Mouse (Mus musculus) G1E (cell line): ENCODE measurements around the gene Mtg2.

Experiments
- CTCF ChIP-seq: IDR thresholded peaks from 2 replicates; pipeline ENCODE4 v1.5.1; 2012; ENCODE audit warnings: low read depth, low read length, inconsistent platforms, mixed read lengths
- GATA1 ChIP-seq: IDR thresholded peaks from 2 replicates; pipeline ENCODE4 v1.6.1; 2012; ENCODE audit warnings: borderline replicate concordance, low read length, inconsistent platforms, mixed read lengths
- POLR2AphosphoS5 ChIP-seq: IDR thresholded peaks from 2 replicates; pipeline ENCODE4 v1.6.1; 2012; ENCODE audit warnings: low read depth, low read length, inconsistent platforms; ENCODE audit not compliant: insufficient replicate concordance

DNA sequence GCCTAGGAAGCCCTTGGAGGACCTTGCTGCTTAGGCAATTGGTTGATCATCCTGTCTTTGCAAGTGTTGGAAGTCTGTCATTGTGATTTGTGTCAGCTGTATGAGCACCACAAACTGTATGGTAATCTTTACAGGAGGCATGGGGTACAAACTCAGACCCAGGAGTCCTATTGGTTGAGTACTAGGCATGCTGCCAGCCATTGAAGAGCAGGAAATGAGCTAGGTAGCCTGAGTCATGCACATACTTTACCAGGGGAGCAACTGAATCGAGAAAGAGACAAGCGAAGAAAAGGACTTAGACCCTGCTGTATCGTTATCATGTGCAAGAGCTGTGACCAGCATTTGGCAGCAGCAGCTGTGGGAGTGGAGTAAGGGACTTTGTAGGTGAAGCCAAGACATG, 37.5 kb upstream of the Mtg2 start:
- no peak for TF ChIP-seq CTCF
- TF ChIP-seq GATA1: no peak
- no peak for TF ChIP-seq POLR2AphosphoS5
